Mouse (Mus musculus): ENCODE data around the gene Tmem203.

DNA sequence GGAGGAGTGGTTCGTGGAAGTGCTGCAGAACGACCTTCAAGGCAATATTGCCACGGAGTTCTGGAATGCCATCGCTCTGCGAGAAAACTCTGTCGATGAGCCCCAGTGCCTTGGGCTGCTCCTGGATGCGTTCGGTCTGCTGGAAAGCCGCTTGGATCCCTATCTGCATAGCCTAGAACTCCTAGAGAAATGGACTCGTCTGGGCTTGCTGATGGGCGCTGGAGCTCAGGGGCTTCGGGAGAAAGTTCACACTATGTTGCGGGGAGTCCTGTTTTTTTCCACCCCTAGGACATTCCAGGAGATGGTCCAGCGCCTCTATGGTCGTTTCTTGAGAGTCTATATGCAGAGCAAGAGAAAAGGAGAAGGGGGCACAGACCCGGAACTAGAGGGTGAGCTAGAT lies 17.8 kb downstream of the Tmem203 start:
- TF ChIP-seq GATA1 (IDR thresholded peaks at IDR 0.05; ENCODE audit: low read length) (no peak), TAL1 (IDR thresholded peaks at IDR 0.05; ENCODE audit: low read length) (no peak)

All from erythroblast, embryonic 14.5 days (primary cell).